Mouse (Mus musculus) kidney, postnatal 14 days (tissue): Measurements from ENCODE around the gene Cbarp.

Experiments used
- DNase-seq: peaks from one replicate; pipeline ENCODE4 v3.0.0; 2022; ENCODE audit warnings: mixed read lengths

Cbarp gene

GRCm38 (mm10) chr10:80156002-80156751 lies 15.5 kb upstream of the Cbarp start:
- DNase-seq, result no peak

GRCm38 (mm10) chr10:80155277-80155676 lies 14.6 kb upstream of the Cbarp start:
- no peak for DNase-seq

- no peak for DNase-seq
Observed at GRCm38 (mm10) chr10:80154384-80154783, 13.7 kb upstream of the Cbarp start.

GRCm38 (mm10) chr10:80153713-80154112 lies 13.1 kb upstream of the Cbarp start:
- peak; percentile 58 for DNase-seq

GRCm38 (mm10) chr10:80152873-80153260 lies 12.2 kb upstream of the Cbarp start:
- DNase-seq, result peak; percentile 89

GRCm38 (mm10) chr10:80152071-80152872 lies 11.6 kb upstream of the Cbarp start:
- DNase-seq, result peak; percentile 87

- peak; percentile 88 for DNase-seq
Observed at GRCm38 (mm10) chr10:80151211-80152034, 10.8 kb upstream of the Cbarp start.

GRCm38 (mm10) chr10:80150226-80151210 lies 9.9 kb upstream of the Cbarp start:
- peak; percentile 72 for DNase-seq

GRCm38 (mm10) chr10:80149291-80150225 lies 8.9 kb upstream of the Cbarp start:
- peak; percentile 99 for DNase-seq

- peak; percentile 96 for DNase-seq
Observed at GRCm38 (mm10) chr10:80148610-80149290, 8.1 kb upstream of the Cbarp start.

GRCm38 (mm10) chr10:80147719-80148601 lies 7.3 kb upstream of the Cbarp start, which contains the start of gene Midn:
Midn (plus strand) TSS chr10:80148272.
- peak; percentile 93 for DNase-seq

GRCm38 (mm10) chr10:80147146-80147718 lies 6.6 kb upstream of the Cbarp start:
- DNase-seq, result no peak

- peak; percentile 56 for DNase-seq
Observed at GRCm38 (mm10) chr10:80146568-80147011, 6.0 kb upstream of the Cbarp start.

- peak; percentile 78 for DNase-seq
Observed at GRCm38 (mm10) chr10:80145896-80146295, 5.3 kb upstream of the Cbarp start.

- DNase-seq, result peak; percentile 78
Observed at GRCm38 (mm10) chr10:80144864-80145838, 4.5 kb upstream of the Cbarp start.

- no peak for DNase-seq
Observed at GRCm38 (mm10) chr10:80144159-80144558, 3.5 kb upstream of the Cbarp start.

GRCm38 (mm10) chr10:80143664-80144063 lies 3.0 kb upstream of the Cbarp start:
- no peak for DNase-seq
